In genomic region chr9:21463138-21463590, GRCm38 (mm10) we compare ENCODE assay signal across 9 mouse cellular contexts. TPM values are rescaled to one million over a fixed set of nuclear protein-coding genes. Genes with fewer than 3 reads are reported as not detected.
A peak's percentile ranks its signal among the peaks of the same experiment; 100 is the strongest.
DNase-seq lines count a peak whose midpoint lies in the region; TF ChIP-seq lines count a peak whose summit lies in the region.
"Had no signal": no experiment of that assay in that cellular context is flagged by ENCODE, and none has a peak within 500 bp of the region (broad histone marks: within the 10 kb centered on the region; RNA-seq: fewer than 3 reads in every experiment).

No protein-coding gene starts in this region.

- H3K4me3 ChIP-seq in thymus, adult 2 months (ENCODE audit: control insufficient read depth, insufficient read depth, low read length), result no peak overlapping the region
- no peak overlapping the region for H3K4me3 ChIP-seq in cortical plate, adult 2 months (ENCODE audit: insufficient read depth, low read length)
- H3K4me3 ChIP-seq: neural tube, embryonic 12.5 days had no signal

- WGBS in thymus, adult 2 months, result 40% methylated on average over 5 of the region's 5 CpGs

- TF ChIP-seq CTCF in thymus, adult 2 months (IDR thresholded peaks at IDR 0.05; ENCODE audit: borderline replicate concordance, control insufficient read depth, extremely low read depth, insufficient read depth, low read length, poor library complexity), result no peak
- no peak for TF ChIP-seq CTCF in cortical plate, adult 2 months (IDR thresholded peaks at IDR 0.05; ENCODE audit: extremely low read depth, insufficient read depth, low read length)

- no peak for TF ChIP-seq POLR2A in thymus, adult 2 months (IDR thresholded peaks at IDR 0.05; ENCODE audit: control insufficient read depth, extremely low read depth, insufficient read depth, low read length, poor library complexity)
- TF ChIP-seq POLR2A in cortical plate, adult 2 months (IDR thresholded peaks at IDR 0.05; ENCODE audit: extremely low read depth, insufficient read depth, low read length), result no peak

- H3K27me3 ChIP-seq in thymus, adult 2 months (ENCODE audit: control insufficient read depth, insufficient read depth, low read length), result no peaks in the 10 kb centered on the region
- H3K27me3 ChIP-seq: neural tube, embryonic 12.5 days had no signal

- peaks cover 27% of the 10 kb centered on the region for H3K36me3 ChIP-seq in thymus, adult 2 months (ENCODE audit: control insufficient read depth, insufficient read depth, low read length)

- H3K27ac ChIP-seq in thymus, adult 2 months (ENCODE audit: control insufficient read depth, insufficient read depth, low read length), result peak overlapping the region; percentile 66
- H3K27ac ChIP-seq in cortical plate, adult 2 months (ENCODE audit: insufficient read depth, low read length), result peak overlapping the region; percentile 9
- H3K27ac ChIP-seq: neural tube, embryonic 12.5 days had no signal

- H3K4me1 ChIP-seq in thymus, adult 2 months (replicated peaks; ENCODE audit: control insufficient read depth, insufficient read depth, low read length), result peaks cover 37% of the 10 kb centered on the region
- peaks cover 16% of the 10 kb centered on the region for H3K4me1 ChIP-seq in cortical plate, adult 2 months (ENCODE audit: control insufficient read depth, insufficient read depth, low read length)
- H3K4me1 ChIP-seq: neural tube, embryonic 12.5 days had no signal

- peak; percentile 13 for DNase-seq in thymus, adult 2 months
- DNase-seq in thymus, postnatal 25 days, result no peak
- peak; percentile 87 to 89 for DNase-seq in heart, adult 9 months (ENCODE audit: low spot score in 2 of 2)
- DNase-seq in kidney, adult 9 months, result peak; percentile 76
- DNase-seq in lung, adult 18-20 months, result peak; percentile 75 to 83
- DNase-seq in right cerebral cortex, postnatal 14 days, result peak; percentile 20
- no peak for DNase-seq in embryo, embryonic 9.5 days (ENCODE audit: extremely low spot score)

RNA-seq across cellular contexts. Expression of gene Dnm2, which starts 38.5 kb away (rescaled TPM):
- polyA plus RNA-seq in thymus, adult 2 months (2012; rRNA removed), result 374 and 422 TPM in 2 replicates
- polyA plus RNA-seq in cortical plate, adult 2 months (2012; rRNA removed), result 60.8 and 67.9 TPM in 2 replicates

RNA-seq across cellular contexts. Expression of gene Tmed1, which starts 46.9 kb away (rescaled TPM):
- polyA plus RNA-seq in thymus, adult 2 months (2012; rRNA removed), result 12.8 and 17.0 TPM in 2 replicates
- 25.0 and 25.5 TPM in 2 replicates for polyA plus RNA-seq in cortical plate, adult 2 months (2012; rRNA removed)

RNA-seq across cellular contexts. Expression of gene Qtrt1, which starts 51.5 kb away (rescaled TPM):
- polyA plus RNA-seq in thymus, adult 2 months (2012; rRNA removed), result 46.4 and 48.2 TPM in 2 replicates
- polyA plus RNA-seq in cortical plate, adult 2 months (2012; rRNA removed), result 42.5 and 43.8 TPM in 2 replicates

Comparison
In these comparisons a context has a peak if more than half of its experiments do, and no peak if none do; other contexts are left out.
1. DNase-seq: peak in thymus, adult 2 months (single experiment), heart, adult 9 months (2 of 2), kidney, adult 9 months (single experiment), lung, adult 18-20 months (2 of 2) and right cerebral cortex, postnatal 14 days (single experiment); none in thymus, postnatal 25 days (single experiment) and embryo, embryonic 9.5 days (single experiment).